Mouse (Mus musculus) brain, adult 2 months (tissue): Measurements from ENCODE around the gene Ctns.

Experiments
- DNase-seq: peaks from one replicate; pipeline ENCODE4 v3.0.0; 2011; ENCODE audit warnings: low read depth, low spot score

Gene Ctns

DNA sequence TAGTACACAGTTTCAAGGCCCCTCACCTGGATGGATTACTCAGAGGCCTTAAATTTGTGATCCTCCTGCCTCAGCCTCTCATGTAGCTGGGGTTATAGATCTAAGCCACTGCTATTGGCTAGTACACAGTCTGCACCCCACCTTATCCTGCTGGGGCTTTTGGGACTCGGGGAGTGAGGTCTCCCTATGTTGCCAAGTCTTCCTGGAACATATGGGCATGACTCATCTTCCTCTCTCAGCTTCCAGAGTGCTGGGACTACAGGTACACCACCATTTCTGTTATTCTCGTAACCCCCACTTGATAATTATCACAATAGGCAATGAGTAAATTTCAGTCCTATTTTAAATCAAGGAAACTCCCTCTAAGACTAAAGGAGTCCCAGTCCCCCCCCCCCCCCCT lies 4.4 kb downstream of the Ctns start:
- DNase-seq = peak; percentile 60

DNA sequence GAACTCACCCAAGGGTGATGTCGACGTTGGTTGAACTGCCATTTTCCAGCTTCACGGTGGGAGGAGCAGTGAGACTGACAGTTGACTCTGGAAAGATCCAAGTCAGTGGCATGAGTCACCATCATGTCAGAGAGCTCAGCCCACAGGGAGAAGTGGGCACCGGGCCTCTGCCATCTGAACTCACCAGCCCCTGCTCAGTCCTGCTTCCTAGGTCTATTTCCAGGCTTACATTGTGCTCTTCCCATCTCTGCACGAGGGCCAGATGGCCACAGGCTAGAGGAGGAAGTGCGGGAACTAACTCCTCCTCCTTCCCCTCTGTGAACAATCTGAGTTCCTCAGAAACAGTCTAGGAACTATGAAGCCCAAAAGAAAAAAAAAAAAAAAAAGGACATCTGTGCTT lies 5.8 kb downstream of the Ctns start:
- DNase-seq = peak; percentile 91

- no peak for DNase-seq
These were observed 11.6 kb downstream of the Ctns start for GRCm38 (mm10) chr11:73187231-73187630.

DNA sequence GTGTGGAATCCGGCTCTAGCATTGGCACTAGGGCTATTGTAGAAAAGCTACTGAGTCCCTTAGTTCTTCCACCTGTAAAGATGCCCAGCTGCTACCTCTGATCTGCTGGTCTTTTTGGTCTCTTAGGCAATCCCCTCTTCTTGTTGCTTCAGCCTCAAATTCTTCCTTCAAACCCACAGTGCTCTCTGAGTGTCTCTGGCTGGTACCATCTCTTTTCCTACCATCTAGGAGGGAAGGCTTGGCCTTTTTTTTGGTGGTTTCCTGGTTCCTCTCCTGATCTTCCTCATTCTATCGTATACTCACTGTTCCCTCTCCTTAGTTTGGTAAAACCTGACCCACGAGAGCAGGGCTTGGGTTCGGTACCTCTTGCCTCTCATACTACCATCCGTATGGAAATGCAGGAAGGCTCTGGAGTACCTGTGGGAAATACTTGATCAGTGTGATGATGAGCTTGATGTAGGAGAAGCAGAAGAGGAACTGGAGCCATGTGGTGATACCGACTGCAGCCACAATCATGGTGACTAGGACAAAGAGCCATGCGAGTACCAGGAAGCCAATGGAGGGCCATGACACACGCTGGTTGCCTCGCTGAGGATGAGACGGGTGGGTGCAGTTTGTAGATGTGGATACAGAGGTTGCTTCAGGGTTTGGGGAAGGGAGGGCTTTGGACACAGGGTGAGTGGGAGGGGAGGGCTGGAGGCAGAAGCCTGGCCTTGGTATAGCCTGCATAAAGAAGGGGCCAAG lies 12.8 kb downstream of the Ctns start:
- DNase-seq = no peak

- peak; percentile 6 for DNase-seq
These were observed 20.9 kb downstream of the Ctns start for GRCm38 (mm10) chr11:73177895-73178294.

DNA sequence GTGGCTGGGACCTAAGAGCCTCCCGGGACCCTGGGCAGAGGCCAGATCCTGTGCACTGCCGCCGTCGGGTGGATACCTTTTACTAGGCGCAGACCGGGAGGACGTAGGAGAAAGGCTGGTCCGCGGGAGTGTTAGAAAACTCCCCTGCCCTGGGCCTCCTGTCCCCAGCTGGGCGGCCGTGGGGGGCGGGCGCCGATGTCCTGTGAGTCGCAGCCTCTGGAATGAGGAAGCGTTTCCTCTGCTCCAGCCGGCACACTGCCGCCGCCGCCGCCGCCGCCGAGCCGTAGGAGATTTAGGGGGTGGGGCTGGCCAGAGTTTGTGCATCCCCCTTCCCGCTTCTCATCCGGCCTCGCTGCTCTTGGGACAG lies 21.4 kb downstream of the Ctns start:
- no peak for DNase-seq

GRCm38 (mm10) chr11:73176608-73177508 lies 22.0 kb downstream of the Ctns start, which contains the start of the genes Emc6 and Tax1bp3:
Emc6 (minus strand) TSS chr11:73177037.
Tax1bp3 (plus strand) TSS chr11:73177083.
- peak; percentile 100 for DNase-seq

GRCm38 (mm10) chr11:73176186-73176585 lies 22.7 kb downstream of the Ctns start:
- DNase-seq = no peak

GRCm38 (mm10) chr11:73175612-73176011 lies 23.2 kb downstream of the Ctns start:
- no peak for DNase-seq

DNA sequence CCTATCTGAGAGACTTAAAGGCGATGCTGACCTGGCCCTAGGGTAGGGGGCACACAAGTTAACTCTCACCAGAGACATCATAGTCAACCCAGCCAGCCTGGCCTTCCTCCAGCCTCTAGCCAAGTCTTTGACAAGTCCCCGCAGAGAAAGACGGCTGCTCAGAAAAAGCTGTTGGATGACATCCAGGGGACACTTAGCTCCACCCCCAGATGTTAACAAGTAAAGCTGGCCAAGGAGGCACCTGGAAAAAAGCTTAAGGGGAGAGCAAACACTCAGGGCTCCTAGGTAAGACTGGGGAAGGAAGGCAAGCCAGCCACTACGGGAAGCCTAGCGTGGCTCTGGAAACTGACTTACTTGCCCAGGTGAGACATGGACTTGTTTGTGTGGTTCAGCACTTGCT lies 26.7 kb downstream of the Ctns start:
- DNase-seq = peak; percentile 25

GRCm38 (mm10) chr11:73169231-73169630 lies 29.6 kb downstream of the Ctns start:
- peak; percentile 76 for DNase-seq

DNA sequence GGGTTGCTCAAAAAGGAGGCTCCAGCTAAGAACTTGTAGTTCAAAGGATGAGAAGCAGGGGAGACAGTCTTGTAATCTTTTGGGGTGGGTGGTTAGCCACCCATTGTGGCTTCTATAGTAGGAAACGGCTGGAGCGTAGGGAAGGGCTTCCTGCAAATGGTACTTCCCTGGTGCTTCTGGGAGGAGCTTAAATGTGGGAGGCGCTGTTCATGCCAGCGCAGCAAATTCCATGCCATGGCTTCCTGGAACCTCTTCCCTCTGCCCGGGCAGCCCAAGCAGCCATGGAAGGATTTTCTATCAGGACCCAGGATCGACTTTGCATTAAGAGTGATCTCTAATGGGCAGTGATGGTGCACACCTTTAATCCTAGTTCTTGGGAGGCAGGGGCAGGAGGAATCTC lies 30.3 kb downstream of the Ctns start:
- DNase-seq = no peak

DNA sequence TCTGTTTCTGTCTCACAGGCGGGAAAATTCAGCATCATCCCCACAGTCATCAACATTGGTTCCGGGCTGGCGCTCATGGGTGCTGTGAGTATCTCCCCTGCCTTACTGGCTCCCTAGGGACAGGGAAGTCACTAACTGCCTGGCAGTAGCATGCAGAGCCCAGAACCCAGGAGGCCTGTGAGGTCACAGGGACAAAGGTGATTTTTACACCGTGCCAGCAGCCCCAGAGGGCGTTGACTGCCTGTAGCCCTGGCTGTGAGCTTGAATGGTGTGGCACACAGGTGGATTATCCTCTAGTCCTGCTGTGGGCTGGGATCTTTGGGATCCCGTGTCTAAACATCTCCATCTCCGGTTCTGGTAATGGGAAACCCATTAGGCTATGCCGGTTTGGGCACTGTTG lies 30.8 kb downstream of the Ctns start:
- DNase-seq = no peak

- DNase-seq = no peak
These were observed 36.6 kb downstream of the Ctns start for GRCm38 (mm10) chr11:73162284-73162683.

GRCm38 (mm10) chr11:73161616-73162015 lies 37.2 kb downstream of the Ctns start:
- DNase-seq = no peak

GRCm38 (mm10) chr11:73160811-73161200 lies 38.0 kb downstream of the Ctns start:
- DNase-seq = no peak

DNA sequence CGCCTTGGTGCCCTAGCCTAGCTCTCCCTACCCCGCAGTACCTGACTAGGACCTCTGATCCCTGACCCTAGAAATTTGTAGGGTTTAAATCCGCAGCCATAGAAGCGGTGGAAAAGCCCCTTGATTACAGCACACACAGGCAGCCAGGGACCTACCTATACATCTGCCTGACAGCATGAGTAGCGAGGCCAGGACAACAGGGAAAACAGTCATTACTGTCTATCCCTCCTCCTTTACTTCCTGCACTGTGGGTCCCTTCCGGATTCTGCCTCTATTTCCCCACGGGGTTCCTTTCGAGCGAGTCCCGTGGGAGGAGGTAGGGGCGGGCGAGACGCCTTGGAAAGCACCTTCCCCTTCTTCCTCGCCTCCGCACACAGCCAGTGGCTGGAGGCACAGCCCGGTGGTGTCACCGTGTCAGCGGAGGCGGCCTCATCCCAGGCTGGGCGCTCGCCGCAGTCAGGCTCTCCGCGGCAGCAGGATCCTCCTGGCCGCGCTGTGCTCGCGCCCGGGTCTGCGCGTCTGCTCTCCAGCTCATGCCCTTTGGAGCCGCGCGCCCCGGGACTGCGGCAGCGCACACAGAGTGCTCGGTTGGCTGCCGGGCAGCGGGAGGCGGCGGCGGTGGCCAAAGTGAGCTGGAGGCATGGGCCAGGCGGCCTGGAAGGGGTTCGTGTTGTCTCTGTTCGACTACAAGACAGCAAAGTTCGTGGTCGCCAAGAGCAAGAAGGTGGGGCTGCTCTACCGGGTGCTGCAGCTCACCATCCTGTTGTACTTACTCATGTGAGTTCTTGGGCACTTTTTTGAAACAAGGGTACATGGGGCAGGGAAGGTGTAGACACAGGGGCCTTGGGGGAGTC lies 38.7 kb downstream of the Ctns start, which contains the start of gene P2rx5:
TSS of gene P2rx5 (plus strand) at position 465 of the 854 bp plus-strand sequence.
- DNase-seq = peak; percentile 50

- peak; percentile 37 for DNase-seq
These were observed 43.8 kb downstream of the Ctns start for GRCm38 (mm10) chr11:73155071-73155470.

DNA sequence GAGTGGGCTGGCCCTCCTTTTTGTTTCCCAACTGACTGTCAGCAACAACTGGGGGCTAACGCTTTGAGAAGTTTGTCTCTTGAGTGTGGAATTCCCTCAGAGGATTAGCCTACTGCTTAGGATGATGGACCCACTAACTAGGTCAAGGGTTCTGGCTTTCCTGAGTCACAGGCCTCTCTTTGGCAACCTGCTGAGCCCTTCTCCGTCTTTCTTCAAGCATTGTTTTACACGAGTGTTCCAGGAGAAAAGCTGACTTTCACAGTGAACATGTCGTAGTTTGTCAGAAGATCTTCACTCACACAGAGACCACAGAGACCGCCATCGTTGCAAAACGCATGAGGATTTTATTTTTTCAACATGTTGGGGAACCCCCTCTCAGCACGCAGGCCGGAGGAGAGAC lies 50.6 kb downstream of the Ctns start:
- no peak for DNase-seq

DNA sequence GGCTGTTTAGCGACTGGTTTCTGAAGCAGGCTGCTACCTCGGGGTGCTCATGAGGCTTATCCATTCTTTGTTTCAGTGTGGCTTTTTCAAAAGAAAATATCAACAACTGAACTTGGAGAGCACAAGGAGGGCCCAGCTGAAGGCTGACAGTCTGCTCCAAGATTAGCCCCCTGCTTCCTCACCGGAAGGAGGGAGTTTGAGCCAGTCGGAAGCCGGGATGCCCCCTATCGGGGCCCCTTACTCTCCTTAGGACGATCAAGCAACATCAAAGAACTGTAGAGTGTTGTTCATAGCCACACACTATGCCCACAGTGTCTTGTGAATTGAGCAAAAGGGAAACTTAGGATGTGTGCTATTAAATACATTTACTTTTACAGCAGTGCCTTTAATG lies 51.9 kb downstream of the Ctns start:
- DNase-seq = no peak

GRCm38 (mm10) chr11:73146026-73146974 lies 52.5 kb downstream of the Ctns start:
- no peak for DNase-seq
